ENCODE assay signal across 11 mouse cellular contexts in the genomic region with DNA sequence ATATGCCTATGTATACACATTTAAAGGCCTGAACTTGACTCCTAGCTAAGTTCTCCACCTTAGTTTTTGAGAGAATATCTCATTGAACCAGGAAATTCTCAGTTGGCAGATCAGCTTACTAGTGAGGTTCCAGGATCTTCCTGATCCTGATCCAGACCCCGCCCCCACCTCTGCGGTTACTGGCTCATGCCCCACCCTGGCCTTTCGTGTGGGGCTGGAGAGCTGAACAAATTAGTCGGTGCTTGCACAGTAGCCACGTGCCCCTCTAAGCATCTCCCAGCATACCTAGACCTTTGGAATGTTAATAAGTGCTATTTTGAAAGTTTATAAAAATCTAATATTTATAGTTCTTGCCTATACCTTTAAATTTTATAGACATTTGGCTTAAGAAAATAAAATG.
DNase-seq lines count a peak whose midpoint lies in the region; ATAC-seq and TF ChIP-seq lines count a peak whose summit lies in the region.
"Had no signal": no experiment of that assay in that cellular context is flagged by ENCODE, and none has a peak within 500 bp of the region (broad histone marks: within the 10 kb centered on the region; RNA-seq: fewer than 3 reads in every experiment).

No protein-coding gene starts in this region.

- no peak for ATAC-seq in megakaryocyte, adult 5-6 weeks (ENCODE audit: poor library complexity, severe bottlenecking)
- peak; percentile 85 for ATAC-seq in erythroid progenitor cell, adult 5-6 weeks (replicated peaks; ENCODE audit: low FRiP score, poor library complexity, severe bottlenecking)
- ATAC-seq in liver, embryonic 14.5 days (ENCODE audit: insufficient read depth) = peak; percentile 79
- no peak for ATAC-seq in hindbrain, embryonic 16.5 days

- no peak for TF ChIP-seq EP300 in liver, embryonic 14.5 days (IDR thresholded peaks at IDR 0.05; ENCODE audit: low read depth)

- H3K27ac ChIP-seq in liver, embryonic 14.5 days = no peak overlapping the region; the same call in 1 of the 2 replicates
- no peak overlapping the region for H3K27ac ChIP-seq in hindbrain, embryonic 16.5 days (ENCODE audit: low read depth, low read length)
- H3K27ac ChIP-seq: layer of hippocampus, adult 2 months; neural tube, embryonic 13.5 days had no signal

- WGBS in liver, embryonic 14.5 days (ENCODE audit: insufficient replicate concordance) = 9% methylated on average over 5 of the region's 5 CpGs
- 94% methylated on average over 5 of the region's 5 CpGs for WGBS in hindbrain, embryonic 16.5 days

- no peaks in the 10 kb centered on the region for H3K9me3 ChIP-seq in megakaryocyte, embryonic 14.5 days
- H3K9me3 ChIP-seq in liver, embryonic 14.5 days (ENCODE audit: control insufficient read depth, low read length) = no peaks in the 10 kb centered on the region
- H3K9me3 ChIP-seq in hindbrain, embryonic 16.5 days (ENCODE audit: control insufficient read depth, low read length) = no peaks in the 10 kb centered on the region
- H3K9me3 ChIP-seq: neural tube, embryonic 13.5 days had no signal

- H3K4me2 ChIP-seq in liver, embryonic 14.5 days (ENCODE audit: low read depth) = peak overlapping the region; percentile 28; the same call in 1 of the 2 replicates
- H3K4me2 ChIP-seq in hindbrain, embryonic 16.5 days (ENCODE audit: low read length) = no peak overlapping the region
- H3K4me2 ChIP-seq: lung, embryonic 14.5 days; neural tube, embryonic 13.5 days had no signal

- no peaks in the 10 kb centered on the region for H3K27me3 ChIP-seq in megakaryocyte, embryonic 14.5 days (replicated peaks)
- H3K27me3 ChIP-seq in liver, embryonic 14.5 days (ENCODE audit: control insufficient read depth, insufficient read depth, low read length) = no peaks in the 10 kb centered on the region
- H3K27me3 ChIP-seq in hindbrain, embryonic 16.5 days (replicated peaks; ENCODE audit: control insufficient read depth, insufficient read depth, low read length) = no peaks in the 10 kb centered on the region
- H3K27me3 ChIP-seq: neural tube, embryonic 13.5 days had no signal

- H3K4me3 ChIP-seq in megakaryocyte, embryonic 14.5 days (replicated peaks) = peak overlapping the region; percentile 83
- H3K4me3 ChIP-seq in liver, embryonic 14.5 days (ENCODE audit: insufficient read depth in 1 of 2, low read depth in 2 of 2, low read length in 2 of 2) = no peak overlapping the region
- no peak overlapping the region for H3K4me3 ChIP-seq in hindbrain, embryonic 16.5 days (ENCODE audit: low read length)
- H3K4me3 ChIP-seq: layer of hippocampus, adult 2 months; neural tube, embryonic 13.5 days had no signal

- peaks cover 66% of the 10 kb centered on the region for H3K4me1 ChIP-seq in megakaryocyte, embryonic 14.5 days
- peaks cover 32 to 33% of the 10 kb centered on the region in 2 experiments for H3K4me1 ChIP-seq in liver, embryonic 14.5 days (replicated peaks; ENCODE audit: control insufficient read depth in 2 of 2, insufficient read depth in 2 of 2, low read length in 1 of 2)
- H3K4me1 ChIP-seq in hindbrain, embryonic 16.5 days (ENCODE audit: control insufficient read depth, insufficient read depth, low read depth, low read length) = no peaks in the 10 kb centered on the region
- H3K4me1 ChIP-seq: neural tube, embryonic 13.5 days had no signal

- peaks cover 30% of the 10 kb centered on the region for H3K36me3 ChIP-seq in megakaryocyte, embryonic 14.5 days (replicated peaks; ENCODE audit: low read length)
- no peaks in the 10 kb centered on the region for H3K36me3 ChIP-seq in liver, embryonic 14.5 days (replicated peaks; ENCODE audit: control insufficient read depth, insufficient read depth, low read depth)
- H3K36me3 ChIP-seq in hindbrain, embryonic 16.5 days (ENCODE audit: control insufficient read depth, insufficient read depth, low read length) = no peaks in the 10 kb centered on the region
- H3K36me3 ChIP-seq: neural tube, embryonic 13.5 days had no signal

- TF ChIP-seq CTCF in liver, embryonic 14.5 days (IDR thresholded peaks at IDR 0.05; ENCODE audit: low read depth) = no peak

- H3K9ac ChIP-seq in liver, embryonic 14.5 days (replicated peaks) = no peak overlapping the region
- no peak overlapping the region for H3K9ac ChIP-seq in hindbrain, embryonic 16.5 days (ENCODE audit: low read depth, low read length)
- H3K9ac ChIP-seq: lung, embryonic 14.5 days; neural tube, embryonic 13.5 days had no signal

- peak in 2 of 3 experiments; percentile 60 to 68 for DNase-seq in liver, embryonic 14.5 days (ENCODE audit: low read depth in 3 of 3, low spot score in 3 of 3)
- peak; percentile 66 to 71 for DNase-seq in spleen, postnatal 4 days (ENCODE audit: low spot score in 2 of 2)
- no peak for DNase-seq in urinary bladder, postnatal 10 days (ENCODE audit: low spot score)
- DNase-seq: lung, embryonic 14.5 days; right cerebral cortex, postnatal 14 days had no signal

Comparison
In these comparisons a context has a peak if more than half of its experiments do, and no peak if none do; other contexts are left out.
1. ATAC-seq: peak in erythroid progenitor cell, adult 5-6 weeks (single experiment) and liver, embryonic 14.5 days (single experiment); none in megakaryocyte, adult 5-6 weeks (single experiment) and hindbrain, embryonic 16.5 days (single experiment).